Mouse (Mus musculus) kidney, postnatal 14 days (tissue): ENCODE results near the gene Nme3.
"Not testable (repeated sequence)": the region's sequence is repeated elsewhere in the genome, so short reads cannot be mapped to it uniquely, and the experiment has no call there.

Source experiments
- DNase-seq: peaks from one replicate; pipeline ENCODE4 v3.0.0; 2022; ENCODE audit warnings: mixed read lengths

The Nme3 gene

GRCm38 (mm10) chr17:24902124-24902523 lies 5.8 kb downstream of the Nme3 start:
- no peak for DNase-seq

DNA sequence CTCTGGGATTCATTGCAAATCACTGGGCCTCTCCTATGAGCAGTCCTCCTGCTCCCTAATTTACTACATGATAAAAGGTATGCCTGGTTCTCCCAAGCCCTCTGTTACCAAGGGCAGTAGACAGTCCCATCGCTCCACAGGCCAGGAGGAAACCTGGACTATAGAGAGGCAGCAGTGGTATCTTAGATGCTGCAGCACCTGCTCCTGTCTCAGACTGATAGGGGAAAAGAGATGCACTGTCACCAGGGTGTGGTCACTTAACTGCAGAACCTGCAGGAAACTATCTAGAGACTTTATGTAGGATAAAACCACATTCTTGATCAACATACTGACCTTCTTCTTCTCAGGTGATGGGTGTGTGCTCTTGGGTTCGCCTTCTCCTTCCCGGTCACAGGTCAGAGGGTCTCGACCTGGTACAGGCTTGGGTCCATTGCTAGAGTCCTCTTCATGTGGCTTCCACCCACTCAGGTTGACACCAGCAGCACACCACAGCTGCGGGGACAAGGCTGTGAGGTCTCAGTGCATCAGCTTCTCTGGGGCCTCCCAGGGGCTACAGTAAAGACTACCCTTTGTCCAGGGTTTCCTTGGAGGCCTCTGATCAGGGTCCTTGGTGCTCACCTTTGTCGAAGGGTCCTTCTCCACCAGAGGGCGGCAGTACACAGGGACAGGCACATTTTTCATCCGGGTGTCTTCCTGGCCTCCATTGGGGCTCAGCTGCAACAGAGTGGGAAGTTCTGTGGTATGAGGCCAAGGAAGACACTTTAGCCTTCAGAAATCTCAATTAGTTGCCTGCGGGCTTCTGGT lies 6.6 kb downstream of the Nme3 start:
- no peak for DNase-seq

GRCm38 (mm10) chr17:24903767-24904166 lies 7.5 kb downstream of the Nme3 start:
- DNase-seq = no peak

DNA sequence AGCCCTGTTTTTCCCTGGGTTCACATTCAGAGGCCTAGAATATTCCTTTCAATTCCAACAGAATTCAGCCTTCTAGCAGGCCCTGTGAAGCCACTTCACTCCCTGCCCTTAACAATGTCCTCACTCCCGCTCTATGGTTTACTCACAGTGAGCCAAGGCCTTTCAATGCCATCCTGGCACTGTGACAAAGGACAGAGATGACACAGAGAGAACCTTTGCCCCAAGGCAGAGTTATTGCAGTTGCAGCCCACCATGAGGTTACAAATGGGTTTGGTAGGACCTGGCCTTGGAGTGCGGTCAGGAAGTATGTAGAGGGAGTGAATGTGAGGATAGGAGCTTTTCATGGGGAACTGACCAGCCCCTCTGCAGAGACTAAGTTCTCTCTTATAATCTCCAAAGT lies 11.3 kb downstream of the Nme3 start:
- DNase-seq = no peak

- no peak for DNase-seq
Observed at GRCm38 (mm10) chr17:24913984-24914383, 17.7 kb downstream of the Nme3 start.

GRCm38 (mm10) chr17:24923246-24923645 lies 26.9 kb downstream of the Nme3 start:
- no peak for DNase-seq

- no peak for DNase-seq
Observed at GRCm38 (mm10) chr17:24929506-24929905, 33.2 kb downstream of the Nme3 start.

GRCm38 (mm10) chr17:24932431-24932830 lies 36.1 kb downstream of the Nme3 start:
- DNase-seq = no peak

GRCm38 (mm10) chr17:24933163-24933562 lies 36.9 kb downstream of the Nme3 start:
- DNase-seq = no peak

GRCm38 (mm10) chr17:24934926-24935325 lies 38.6 kb downstream of the Nme3 start:
- no peak for DNase-seq

DNA sequence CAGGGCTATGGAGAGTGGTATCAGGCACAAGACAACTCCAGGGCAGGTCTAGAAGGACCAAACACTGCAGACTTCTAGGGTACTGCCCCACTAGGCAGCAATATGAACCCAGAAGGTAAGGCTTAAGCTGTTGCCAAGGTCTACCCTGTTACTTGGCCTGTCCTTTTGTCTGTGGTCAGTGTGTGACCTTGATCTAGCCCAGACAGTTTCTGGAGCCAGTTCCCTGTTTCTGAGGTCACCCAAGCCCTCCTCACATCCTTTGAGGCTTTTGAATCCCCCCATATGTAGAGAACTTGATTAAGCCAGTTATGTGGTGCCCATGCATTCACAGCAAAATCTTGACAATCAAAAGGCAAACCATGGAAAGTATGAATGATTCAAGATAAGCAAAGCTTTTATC lies 39.4 kb downstream of the Nme3 start:
- DNase-seq = no peak

GRCm38 (mm10) chr17:24936259-24937237 lies 40.2 kb downstream of the Nme3 start, which contains the start of gene Mapk8ip3:
Gene Mapk8ip3, minus strand, starts transcription at chr17:24936977.
- DNase-seq = peak; percentile 96

DNA sequence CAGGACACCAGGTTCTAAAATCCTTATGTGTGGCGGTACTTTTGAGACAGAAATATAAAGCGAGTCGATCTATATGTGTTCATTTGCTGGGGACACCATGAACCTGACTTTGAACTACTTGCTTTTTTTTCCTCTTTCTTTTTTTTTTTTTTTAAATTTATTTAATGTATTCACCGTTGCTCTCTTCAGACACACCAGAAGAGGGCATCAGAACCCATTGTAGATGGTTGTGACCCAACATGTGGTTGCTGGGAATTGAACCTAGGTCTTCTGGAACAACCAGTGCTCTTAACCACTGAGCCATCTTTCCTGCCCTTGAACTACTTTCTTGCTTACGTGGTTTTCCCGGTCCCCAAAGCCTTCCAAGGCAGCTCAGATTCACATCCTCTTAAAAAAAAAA lies 41.0 kb downstream of the Nme3 start:
- DNase-seq = no peak

DNA sequence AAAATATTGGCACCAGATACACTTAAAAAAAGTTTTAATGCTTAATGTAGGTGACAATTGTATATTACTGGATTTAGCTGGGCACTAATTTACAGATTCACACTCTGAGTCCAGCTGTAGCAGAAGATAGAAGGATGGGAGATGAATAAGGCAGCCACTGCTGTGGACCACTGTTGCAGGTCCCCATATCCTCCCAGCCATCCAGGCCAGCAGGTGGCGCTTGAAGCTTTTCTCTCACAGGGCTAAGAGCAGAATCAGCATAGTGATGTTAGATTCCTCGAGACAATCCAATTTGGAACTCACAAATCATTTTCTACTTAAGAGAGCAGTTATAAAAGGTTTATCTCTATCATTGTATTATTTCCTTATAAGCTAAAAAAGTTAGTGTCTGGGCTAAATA lies 46.2 kb downstream of the Nme3 start:
- DNase-seq = peak; percentile 73

DNA sequence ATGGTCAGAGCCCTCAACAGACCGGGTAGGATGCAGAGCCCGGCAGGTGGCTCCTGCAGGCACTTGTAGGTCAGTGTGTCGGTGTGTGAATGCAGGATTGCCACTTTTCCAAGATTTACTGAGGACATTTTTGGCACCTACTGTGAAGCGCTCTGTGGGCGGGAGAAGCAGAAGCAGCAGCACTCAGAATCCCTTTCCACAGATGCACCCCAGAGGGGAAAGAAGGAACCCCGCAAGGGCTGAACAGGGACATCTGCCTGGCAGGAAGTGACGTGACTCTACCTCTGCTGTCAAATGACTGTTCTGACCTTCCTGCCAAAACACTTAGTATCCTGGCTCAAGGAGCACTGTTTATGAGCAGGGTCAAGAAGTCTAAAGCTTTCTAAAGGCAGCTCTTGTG lies 46.7 kb downstream of the Nme3 start:
- no peak for DNase-seq

- DNase-seq = not testable (repeated sequence)
Observed at GRCm38 (mm10) chr17:24943589-24943988, 47.3 kb downstream of the Nme3 start.
